Mouse (Mus musculus) bone marrow macrophage, adult 2 months (primary cell): ENCODE measurements at regions not wholly inside any gene's neighbourhood (a gene's known extent, or its start where the extent isn't known, plus 50 kb on each side); places are given as distances from the start of the nearest gene placed in this dataset.

ENCODE experiments used
- CTCF ChIP-seq: IDR thresholded peaks from 2 replicates; pipeline ENCODE4 v1.5.1; 2012; ENCODE audit warnings: low read depth, mild to moderate bottlenecking, low read length, moderate library complexity
- POLR2A ChIP-seq: IDR thresholded peaks from 2 replicates; pipeline ENCODE4 v1.6.1; 2012; ENCODE audit warnings: mild to moderate bottlenecking, low read depth, low read length, borderline replicate concordance

DNA sequence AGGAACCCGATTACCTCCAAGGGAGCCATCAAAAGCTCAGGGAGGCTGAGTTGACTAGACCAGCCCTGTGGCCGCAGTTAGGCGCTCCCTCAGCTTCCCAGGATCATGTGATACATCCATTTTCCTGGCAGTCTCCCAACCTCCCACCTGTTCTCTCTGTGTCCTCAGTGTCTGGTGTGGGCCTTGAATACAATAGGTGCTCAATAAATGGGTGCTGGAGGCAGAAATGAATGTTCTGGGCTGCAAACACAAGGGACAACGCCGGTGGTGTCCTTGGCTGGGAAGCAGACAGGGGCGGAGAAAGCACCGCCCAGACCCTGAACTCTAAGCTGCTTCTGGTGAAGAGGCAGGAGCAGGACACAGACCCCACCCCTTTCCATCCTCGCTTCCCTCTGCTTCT is 93.3 kb upstream of the Runx3 start:
- TF ChIP-seq CTCF (no peak), POLR2A (no peak)
